Mouse (Mus musculus) c-Kit-negative CD71-positive TER-119-positive erythroid progenitor cells, embryonic 14.5 days (primary cell): ENCODE data around the gene S100a13.

ENCODE experiments used
- DNase-seq: peaks from one replicate; pipeline ENCODE4 v3.0.0-alpha.2; 2013; ENCODE audit warnings: low read depth, low spot score

S100a13 gene

DNA sequence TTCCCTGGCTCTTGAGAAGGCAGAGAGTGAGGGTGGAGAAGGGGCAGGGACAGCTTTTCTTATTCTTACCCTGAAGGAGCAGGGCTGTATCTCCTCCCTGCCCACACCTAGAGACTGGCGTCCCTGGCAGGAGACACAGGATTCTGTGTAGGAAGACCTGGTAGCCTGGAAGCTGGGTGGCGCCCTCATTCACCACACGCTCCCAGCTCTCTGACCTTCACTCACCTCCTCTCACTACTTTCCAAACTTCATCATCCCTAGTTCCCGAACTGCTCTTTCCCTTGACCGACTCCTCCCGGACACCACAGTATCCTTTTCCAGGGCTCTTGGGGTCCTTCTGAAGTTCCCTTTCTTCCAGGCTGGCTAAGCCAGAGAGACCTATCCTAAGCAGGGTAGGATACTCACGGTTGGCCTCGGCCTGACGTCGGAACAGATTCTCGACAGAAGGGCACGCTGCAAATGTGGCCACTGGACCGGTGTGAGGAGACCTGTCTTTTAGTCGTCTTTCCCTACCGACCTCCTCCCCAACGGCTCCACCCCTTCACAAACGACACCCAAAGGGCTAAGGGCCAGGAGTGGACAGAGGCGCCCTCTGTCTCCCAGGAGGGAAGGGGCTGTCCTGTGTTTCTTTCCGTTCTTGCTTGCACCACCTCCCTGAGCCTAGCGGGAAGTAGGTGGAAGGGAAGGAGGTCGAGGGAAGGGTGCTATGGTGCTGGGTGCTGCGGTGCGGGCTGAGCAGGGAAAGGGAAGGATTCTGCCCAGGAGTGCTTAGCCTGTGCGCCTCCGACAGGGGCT, at the start of gene S100a13, which contains the start of gene S100a1:
S100a13 (plus strand) TSS at position 640 of the 795 bp plus-strand sequence.
S100a1 (minus strand) TSS at position 597 of the 795 bp plus-strand sequence.
- no peak for DNase-seq

GRCm38 (mm10) chr3:90464552-90465080, 49.6 kb upstream of the S100a13 start:
- DNase-seq: no peak

DNA sequence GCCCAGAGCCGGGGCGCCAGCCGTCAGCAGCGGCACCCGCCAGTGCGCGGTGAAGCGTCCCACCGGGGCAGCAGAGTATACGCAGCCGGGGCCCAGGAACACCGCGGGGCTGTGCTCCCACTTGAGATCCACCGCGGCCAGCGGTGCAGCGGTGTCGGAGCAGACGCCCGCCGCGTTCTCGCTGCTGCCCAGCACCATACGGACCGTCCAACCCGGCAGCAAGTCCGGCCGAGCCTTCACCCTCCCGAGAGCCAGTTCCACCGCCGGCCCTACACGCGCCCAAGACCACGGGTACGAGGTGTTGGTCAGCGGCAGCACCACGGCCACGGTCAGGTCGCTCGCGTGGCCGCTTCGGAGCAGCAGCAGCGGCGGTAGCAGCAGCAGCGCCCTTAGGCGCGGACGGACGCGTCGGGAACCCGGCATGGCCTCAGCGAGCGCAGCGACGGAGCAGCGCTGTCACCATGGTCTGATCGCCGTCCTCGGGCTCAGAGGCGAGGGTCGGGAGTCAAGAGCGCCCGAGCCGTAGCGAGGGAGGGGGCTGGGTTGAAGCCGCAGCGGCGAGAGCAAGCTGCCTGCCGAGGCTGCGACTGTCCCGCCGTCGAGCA, 49.1 kb upstream of the S100a13 start:
- no peak for DNase-seq

- DNase-seq: no peak
Measured at GRCm38 (mm10) chr3:90465686-90466310, 48.4 kb upstream of the S100a13 start, which contains the start of gene Npr1. Npr1 (minus strand) TSS chr3:90465866.

DNA sequence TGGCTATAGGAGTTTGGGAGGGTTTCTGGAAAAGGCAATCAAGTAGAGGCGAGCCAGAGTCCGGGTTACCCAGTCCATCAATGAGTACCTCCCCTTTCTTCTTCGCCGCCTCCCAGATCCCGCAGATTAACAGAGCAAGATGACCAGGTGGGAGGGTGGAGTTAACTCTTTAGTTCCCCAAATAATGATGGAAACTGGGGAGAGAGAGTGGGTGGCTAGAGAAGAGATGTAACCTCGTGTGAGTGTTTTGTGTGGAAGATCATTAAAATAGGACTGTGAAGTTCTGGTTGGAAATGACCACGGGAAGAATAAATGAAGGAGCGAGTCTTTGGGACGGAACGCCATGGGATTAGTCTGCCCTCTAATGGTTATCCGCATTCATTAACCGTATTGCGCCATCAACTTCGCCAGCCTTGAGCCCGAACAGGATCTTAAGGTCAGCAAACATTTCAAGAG, 47.9 kb upstream of the S100a13 start:
- no peak for DNase-seq

DNA sequence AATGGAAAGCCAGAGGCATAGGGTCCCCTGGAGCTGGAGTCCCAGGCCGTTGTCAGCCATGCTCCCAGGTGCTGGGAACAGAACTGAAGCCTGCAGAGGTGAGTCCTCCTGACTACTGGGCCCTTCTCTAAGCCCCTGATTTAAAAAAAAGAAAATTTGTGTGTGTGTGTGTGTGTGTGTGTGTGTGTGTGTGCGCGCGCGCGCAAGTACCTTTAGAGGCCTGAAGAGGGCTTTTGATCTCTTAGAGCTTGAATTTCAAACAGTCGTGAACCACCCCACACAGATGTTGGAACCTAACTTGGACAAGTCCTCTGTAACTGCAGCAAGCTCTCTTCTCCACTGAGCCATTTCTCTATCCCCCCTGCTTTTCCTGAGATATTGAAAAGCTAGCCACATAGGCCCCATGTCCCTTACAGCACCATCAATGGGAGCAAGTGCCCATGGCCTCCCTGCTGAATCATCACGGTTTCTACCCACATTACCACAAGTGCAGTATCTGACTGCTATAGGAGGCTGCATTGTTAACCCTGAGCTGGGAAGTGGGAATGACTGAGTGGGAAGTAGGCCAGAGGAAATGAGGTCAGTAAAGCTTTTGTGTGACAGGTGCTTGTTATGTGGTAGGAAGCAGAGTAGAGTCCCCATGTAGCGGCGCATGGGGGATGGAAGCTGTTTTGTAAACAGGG, 46.5 kb upstream of the S100a13 start:
- no peak for DNase-seq

DNA sequence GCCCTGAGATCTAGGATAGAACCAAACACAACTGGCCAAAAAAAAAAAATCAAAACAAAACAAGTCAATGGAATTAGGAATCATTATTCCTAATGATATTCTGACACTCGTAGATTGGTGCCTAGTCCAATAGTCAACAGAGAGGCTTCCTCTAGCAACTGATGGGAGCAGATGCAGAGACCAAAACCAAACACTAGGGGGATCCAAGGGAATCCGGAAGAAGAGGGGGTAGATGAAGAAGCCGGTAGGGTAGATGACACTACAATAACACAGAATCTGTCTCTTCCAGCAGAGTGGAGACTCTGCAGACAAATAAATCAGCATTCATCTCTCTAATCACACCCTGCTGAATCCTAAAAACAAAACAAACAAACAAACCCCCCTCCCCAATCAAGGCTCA, 42.0 kb upstream of the S100a13 start:
- DNase-seq: peak; percentile 20

GRCm38 (mm10) chr3:90475151-90475830, 38.9 kb upstream of the S100a13 start:
- DNase-seq: peak; percentile 13

DNA sequence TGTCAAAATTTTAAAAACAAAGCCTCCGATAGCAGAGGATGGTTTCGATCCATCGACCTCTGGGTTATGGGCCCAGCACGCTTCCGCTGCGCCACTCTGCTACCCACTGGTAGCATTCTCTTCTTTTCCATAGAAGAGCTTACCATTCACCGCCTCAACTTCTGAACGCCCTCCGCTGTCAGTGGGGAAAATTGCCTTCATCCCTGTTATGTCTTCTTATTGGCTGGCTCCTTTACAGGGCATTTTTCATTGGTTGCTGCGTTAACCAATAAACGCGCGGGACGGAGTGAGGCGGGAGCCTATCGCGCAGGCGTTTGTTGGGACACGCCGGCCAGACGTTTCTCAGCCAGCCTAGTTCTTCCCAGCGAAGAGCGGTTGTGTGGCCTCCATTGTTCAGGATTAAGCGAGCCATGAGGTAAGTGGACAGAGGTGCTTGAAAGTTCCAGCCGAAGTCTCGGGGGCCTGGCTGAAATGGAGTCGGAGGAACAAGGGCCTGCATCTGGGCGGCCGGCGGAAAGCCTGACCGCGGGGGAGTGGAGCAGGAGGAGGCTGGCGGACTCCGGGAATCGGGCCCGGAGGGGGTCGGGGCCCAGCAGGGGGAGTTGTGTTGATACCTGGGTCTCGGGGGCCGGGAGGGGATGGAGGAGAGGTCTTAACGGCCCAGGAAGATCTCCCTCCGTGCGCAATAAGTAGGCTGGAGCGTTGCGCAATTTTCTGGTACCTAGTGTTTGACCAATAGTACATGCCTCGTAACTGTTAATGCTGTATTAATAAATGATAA, 38.2 kb upstream of the S100a13 start, which contains the start of gene Ilf2:
Ilf2 (plus strand) TSS at position 296 of the 781 bp plus-strand sequence.
- peak; percentile 97 for DNase-seq

DNA sequence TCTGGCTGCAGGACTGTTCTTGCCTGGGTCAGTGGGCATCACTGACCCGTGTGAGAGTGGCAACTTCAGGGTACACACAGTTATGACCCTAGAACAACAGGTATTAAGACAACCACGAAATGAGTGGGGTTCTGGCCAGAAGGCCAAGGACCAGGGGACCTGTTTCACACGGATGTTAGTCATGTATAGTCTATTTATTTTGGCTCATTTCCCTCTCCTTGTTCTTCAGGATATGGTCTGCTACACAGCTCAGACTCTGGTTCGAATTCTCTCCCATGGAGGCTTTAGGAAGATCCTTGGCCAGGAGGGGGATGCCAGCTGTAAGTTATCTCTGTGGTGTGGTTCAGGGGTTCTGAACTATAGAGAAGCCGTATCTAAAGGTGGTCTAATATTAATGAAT, 27.2 kb upstream of the S100a13 start:
- no peak for DNase-seq

- no peak for DNase-seq
Measured at GRCm38 (mm10) chr3:90488576-90488975, 25.7 kb upstream of the S100a13 start.

- peak; percentile 89 for DNase-seq
Measured at GRCm38 (mm10) chr3:90490696-90491256, 23.5 kb upstream of the S100a13 start, which contains the start of gene Snapin. Snapin (minus strand) TSS chr3:90491033.

- DNase-seq: no peak
Measured at GRCm38 (mm10) chr3:90491350-90491749, 22.9 kb upstream of the S100a13 start.

GRCm38 (mm10) chr3:90493831-90494540, 20.2 kb upstream of the S100a13 start:
- no peak for DNase-seq

DNA sequence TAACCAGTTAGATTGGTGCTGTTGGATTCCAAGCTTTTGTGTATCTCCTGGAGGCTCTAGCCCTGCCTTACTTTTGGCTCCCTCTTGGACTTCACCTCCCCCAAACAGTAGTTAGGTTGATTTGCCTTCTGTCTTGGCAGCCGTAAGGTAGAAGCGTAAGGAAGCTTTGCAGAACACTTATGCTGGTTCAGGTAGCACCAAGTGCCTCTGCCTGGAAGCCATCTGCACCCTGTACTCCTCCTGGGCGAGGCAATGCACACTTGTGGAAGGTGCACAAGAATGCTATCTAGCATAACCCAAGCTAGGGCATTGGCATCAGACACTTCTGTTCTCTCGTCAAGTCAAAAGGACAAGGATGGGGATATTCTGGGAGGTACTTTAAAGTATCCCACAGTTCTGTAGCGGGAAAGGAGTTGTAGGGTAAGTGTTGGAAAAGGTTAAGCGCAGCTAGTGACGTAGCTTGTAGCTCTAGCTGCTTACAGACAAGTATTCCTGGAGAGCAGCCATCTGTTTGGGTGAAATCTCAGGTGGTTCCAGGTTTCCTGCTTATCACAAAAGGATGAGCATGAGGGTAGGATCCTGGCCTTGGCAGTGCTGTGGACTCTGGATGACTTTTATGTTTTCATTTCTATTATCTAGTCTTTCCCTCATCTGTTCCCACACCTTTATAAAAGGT, 18.2 kb upstream of the S100a13 start:
- no peak for DNase-seq

GRCm38 (mm10) chr3:90497597-90497996, 16.6 kb upstream of the S100a13 start:
- DNase-seq: no peak

DNA sequence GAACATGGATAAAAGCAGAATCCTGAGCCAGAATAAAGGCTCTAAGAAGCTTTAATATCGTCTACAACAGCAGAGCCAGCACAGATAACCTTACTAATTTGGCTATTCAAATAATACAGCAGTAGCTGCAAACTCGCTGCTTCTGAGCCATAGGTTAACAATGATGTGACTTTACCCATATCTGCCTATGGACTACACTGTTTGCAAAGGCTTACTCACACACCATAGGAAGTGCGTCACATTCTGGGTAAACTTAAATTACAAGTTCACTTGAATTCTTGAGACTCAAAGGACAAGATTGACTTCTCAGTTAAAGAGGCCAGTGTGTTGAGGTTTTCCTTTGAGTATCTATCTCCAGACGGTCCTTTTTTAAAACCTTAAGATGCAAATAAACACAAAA, 10.8 kb upstream of the S100a13 start:
- DNase-seq: no peak

DNA sequence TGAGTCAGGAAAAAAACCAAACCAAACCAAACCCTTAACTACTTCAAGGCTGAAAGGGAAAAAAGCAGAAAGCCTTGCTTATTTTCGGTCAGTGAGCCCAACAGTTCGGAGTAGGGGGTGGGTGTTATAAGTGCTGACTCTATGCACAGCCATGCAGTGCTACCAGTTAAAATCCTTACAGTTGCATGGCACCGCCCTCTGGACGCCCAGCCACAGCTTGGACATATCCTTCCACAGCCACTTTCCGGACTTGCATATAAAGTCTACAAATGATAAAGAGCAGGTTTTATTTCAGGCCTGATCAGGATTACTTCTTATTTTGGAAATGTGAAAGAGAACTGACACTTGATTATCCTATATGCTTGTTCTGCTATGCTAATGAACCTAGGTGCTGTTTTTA, 9.0 kb upstream of the S100a13 start:
- no peak for DNase-seq

DNA sequence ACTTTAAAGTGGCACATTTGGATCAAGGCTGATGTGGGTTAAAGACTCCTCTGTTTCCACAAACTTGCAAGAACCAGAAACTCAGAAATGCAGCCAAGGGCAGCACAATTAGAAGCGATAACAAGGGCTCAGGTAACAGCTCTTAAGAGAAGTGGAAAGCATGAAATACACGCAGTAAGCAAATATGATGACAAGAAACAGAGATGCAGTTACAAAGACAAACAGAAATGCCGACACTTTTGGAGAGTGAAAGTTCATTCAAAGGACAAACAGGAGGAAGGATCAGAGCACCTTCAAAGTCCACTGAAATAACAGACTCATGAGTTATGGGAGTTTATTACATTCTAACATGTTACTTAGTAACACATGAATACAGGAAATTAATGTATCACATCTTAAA, 7.9 kb upstream of the S100a13 start:
- no peak for DNase-seq
